Mouse (Mus musculus) urinary bladder, adult 18-20 months (tissue): ENCODE results near the gene Armc9.

Experiments used
- DNase-seq, 2 experiments: peaks; one replicate each; pipeline ENCODE4 v3.0.0; 2022; ENCODE audit warnings: low spot score in 2 of 2, mixed read lengths in 2 of 2

Armc9 gene

GRCm38 (mm10) chr1:86225195-86225594 is 70.6 kb downstream of the Armc9 start:
- no peak for DNase-seq

DNA sequence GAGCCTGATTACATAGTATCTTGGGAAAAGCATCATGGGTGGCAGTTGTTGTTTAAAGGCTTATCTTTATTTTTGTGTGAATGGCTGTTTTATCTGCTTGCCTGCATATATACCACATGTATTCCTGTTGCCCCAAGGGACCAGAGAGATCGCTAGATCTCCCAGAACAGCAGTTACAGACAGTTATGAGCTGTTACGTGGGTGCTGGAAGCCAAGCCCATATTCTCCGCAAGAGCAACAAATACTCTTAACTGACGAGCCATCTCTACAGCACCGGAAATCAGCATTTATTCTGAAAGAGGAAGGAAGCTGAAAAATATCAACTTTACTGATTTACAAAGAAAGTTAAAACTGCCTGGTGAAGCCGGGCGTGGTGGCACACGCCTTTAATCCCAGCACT is 74.1 kb downstream of the Armc9 start:
- DNase-seq: no peak

DNA sequence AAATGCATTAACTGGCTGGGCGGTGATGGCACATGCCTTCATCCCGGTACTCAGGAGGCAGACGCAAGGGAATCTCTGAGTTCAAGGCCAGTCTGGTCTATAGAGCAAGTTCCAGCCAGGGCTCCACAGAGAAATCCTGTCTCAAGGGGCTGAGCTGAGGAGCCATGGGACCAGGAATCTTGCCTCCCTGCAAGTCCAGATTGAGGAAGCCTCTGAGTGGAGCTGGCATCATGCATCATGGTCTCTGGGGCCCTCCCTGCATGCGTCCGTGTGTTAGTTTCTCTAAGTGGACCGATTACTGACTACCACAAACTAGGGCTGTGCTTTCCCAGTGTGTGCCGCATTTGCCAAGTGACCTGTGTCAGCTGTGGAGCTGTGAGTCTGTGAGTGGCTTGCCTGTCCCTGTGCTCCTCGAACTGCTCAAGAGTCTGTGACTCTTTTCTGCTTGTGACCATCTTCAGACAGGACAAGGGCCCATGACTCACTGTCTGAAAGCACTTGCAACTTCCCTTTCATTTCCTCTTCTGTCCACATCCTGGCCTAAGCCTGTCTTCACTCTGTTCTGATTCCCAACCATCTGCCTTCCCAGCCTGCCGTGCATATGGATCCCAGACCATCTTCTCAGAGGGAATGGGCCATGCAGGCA is 74.7 kb downstream of the Armc9 start:
- DNase-seq: no peak

DNA sequence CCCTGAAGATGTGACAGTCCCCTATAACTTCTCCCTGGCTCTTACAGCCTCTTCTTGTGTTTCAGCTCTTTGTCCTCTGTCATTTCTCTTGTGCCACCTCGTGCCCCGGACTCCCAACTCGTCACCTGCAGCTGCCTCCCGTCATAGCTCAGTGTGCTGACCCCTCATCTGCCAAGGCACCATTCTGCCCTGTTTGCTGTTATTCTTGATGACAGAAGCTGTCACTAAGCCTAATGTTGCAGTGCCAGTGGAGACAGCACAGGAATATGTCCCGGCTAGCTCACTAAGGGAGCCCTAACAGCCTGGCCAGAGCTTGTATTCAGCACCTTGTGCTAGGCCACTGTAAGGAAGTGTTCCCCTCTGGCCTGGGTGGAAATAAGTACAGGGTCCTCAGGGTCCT is 78.1 kb downstream of the Armc9 start:
- DNase-seq: no peak

DNA sequence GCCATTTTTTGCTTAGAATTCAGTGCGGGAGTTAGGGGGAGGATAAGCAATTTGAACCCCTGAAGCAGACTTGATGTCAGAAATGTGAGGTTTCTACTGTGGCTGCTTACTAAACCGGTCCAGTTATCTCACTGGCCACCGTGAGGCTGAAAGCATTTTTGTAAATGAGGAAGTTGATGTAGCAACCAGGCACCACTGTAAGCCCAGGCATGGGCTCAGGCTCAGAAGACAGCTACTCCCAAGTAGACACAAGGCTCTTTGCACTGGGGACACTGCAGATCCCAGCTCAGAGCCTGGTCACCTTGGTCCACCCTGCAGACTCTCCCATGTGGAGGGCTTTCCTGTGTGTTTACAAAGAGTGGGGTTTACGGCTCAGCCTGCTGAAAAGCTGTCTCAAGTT is 79.2 kb downstream of the Armc9 start:
- no peak for DNase-seq

DNA sequence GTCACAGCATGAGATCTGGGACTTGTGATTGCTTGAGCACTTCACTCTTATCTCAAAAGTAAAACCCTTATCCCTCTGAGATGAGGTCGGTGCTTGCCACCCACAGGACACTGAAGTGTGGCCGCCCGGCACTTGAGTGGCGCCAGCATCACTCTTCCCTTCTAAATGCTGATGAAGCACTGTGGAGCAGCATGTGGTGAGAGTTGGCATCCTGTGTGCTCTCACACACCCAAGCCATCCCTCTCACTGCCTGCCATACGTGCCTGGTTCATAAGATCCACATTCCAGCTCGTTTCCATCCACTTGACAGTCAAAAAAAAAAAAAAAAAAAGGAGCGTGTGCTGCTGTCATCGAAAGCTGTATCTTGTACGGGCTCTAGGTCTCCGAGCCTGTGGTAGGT is 80.5 kb downstream of the Armc9 start:
- DNase-seq: no peak

DNA sequence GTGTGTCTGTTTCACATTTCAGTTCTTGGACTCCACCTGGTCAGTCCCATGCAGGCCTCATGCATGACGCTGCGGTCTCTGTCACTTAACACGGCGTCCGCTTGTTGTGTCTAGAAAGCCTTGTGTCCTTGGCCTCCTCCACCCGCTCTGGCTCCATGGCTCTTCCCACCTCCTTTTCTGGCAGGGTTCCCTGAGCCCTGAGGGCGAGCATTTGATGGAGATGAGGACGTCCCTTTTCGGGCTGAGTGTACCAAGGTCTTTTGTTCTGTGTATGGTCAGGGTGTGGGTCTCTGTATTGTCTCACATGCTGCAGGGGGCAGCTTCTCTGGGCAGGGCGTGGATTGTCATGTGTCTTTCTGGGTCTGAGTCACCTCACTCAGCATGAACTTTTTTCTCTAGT is 81.9 kb downstream of the Armc9 start:
- no peak for DNase-seq

DNA sequence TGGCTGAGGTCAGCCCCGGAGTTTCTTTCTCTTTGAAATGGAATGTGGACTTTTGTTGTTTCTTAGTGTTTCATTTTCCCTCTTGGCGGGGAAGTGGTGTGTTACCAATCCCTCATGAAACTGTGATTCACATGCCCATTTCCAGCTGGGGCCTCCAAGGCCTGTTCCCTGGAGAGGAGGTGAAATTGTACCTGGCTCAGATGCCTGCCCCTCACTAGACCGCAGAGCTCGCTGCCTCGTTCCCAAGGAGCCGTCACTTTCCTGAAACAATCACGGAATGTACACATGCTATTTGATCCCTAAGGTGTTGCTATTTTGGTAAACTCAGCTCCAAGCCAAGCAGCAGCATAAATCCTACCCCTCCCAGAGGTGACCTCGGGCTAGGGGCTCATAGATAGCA is 84.4 kb downstream of the Armc9 start:
- DNase-seq: no peak

DNA sequence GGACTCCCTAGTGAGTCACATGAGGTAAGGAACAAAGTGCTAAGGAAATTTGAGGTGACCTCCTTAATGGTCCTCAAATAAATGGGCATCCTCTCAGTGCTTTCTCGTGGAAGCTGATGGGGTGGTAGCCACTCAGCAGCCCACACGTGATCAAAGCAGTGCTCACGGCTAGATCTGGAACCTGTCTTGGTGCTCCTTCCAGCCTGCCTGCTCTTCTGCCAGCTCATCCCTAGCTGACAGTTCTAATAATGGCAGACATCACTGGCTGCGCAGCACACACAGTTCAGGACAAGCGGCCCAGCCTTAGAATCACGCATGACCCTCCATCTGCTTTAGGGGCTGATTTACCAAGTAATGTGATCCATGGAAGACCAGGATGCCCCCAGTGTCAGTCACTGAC is 85.3 kb downstream of the Armc9 start:
- DNase-seq: no peak

DNA sequence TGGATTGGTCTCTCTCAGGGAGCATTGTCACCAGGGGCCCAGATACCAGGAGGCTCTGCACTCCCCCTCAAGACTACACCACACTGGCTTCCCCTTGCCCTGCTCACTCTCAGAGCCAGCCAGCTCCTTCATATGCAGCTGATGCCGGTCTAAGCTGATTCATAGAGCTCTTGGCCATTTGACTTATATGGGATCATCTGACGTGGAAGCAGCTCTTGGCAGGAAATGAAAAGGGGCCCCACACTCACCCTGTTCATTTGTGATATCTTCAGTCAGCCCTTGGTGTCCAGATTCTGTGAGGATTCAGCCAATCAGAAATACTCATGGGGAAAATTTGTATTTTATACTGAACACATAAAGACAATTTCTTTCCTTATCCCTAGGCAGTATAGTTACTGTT is 86.4 kb downstream of the Armc9 start:
- DNase-seq: no peak

DNA sequence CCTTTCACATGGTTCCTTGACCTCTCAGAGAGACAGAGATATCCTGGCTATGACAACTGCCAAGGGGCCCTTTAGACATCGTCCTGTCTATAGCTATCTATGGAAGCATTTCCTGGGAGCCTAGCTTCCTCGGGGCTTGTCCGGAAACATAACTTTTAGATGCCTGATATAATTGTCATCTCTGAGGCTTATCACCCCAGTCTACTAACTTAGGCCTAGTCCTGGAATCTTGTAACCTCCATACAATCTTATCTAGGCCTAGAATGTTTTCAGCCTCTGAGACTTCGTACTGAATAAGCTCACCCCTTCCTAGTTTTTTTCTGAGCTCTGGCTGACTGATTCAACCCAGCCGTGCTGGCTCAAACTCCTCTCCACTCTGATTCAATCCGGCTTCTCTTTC is 88.9 kb downstream of the Armc9 start:
- no peak for DNase-seq

DNA sequence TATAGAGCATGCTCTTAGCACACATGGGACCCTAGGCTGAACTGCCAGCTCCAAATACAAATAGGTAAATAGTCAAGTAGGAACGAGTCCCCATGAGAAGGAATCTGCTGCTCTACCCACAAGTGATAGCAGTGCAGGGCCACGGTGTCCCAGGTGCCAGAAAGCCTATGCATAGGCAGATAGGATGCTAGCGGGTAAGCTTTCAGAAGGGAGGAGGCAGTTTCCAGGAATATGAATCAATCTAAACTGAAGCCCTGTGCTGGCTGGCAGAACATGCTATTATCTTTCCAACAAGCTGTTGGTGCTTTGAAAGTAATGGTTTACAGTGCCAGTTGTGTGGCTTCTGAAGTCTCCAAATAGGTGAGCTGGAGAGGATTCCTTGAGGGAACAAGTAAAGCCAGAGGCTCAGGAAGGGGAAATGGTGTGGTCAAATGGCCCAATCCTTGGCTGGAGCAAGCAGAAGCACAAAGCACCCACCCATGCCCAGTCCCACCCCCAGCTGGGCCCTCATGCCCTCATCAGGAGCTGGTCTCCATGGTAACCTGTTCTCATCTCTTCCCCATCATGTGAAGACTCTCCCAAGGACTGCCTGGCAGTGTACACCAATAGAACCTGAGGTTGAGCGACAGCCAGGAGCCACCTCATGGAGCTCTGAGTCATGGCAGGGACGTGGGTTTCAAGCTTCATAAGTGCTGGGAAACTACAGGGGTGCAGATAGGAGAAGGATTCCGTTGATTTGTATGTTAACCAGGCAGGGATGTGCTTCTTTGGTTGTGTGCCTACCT is 90.9 kb downstream of the Armc9 start:
- no peak for DNase-seq

DNA sequence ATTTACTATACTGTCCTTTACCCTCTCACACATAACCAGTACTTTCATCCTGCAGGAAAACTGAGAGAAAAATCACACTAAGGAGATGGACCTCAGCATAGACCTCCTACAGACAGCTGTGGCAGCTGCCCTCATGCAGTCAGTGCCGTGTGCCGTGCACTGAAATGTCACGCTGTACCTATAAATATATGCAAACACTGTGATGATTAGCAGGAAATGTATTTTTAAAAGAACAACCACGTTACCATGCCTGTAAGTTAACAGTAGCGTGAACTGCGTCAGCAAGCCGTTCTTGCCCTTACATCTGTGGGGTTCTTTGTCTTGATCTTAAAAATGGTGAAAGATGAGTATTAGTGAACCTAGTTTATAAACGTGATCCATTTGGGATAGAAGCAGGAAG is 98.8 kb downstream of the Armc9 start:
- DNase-seq: no peak

- no peak for DNase-seq
Measured at GRCm38 (mm10) chr1:86256311-86256710, 101.7 kb downstream of the Armc9 start.

- no peak for DNase-seq
Measured at GRCm38 (mm10) chr1:86257228-86257627, 102.6 kb downstream of the Armc9 start.

DNA sequence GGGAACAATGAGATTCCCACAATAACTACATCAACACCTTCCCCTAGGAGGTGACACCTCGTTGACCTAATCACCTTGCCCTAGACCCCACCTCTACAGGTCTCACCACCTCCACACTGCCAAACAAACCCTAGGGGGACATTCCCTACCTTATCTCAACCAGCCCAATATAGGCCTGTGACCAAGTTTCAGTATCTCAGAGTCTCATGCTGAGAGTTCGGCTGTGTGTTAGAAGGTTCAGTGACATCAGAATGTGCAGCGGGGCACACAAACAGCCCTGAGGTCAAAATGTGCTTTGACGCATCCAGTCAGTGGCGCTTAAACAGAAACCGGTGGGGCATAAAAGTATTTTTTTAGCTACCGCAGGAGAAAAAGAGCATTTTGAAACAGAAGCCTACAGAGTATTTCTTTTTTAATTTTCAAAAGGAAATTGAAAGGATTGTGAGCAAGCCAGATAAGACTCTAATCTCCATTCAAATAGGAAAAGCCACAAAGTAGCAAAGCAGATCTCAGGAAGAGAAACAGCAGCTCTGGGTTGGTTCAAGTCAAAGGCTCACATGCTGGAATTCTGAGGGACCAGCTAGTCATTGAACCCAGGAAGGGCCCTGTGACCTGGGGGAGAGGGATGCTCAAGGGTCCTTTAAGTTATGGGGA is 103.7 kb downstream of the Armc9 start:
- DNase-seq: no peak

- no peak for DNase-seq
Measured at GRCm38 (mm10) chr1:86263564-86264339, 109.2 kb downstream of the Armc9 start.

- no peak for DNase-seq
Measured at GRCm38 (mm10) chr1:86265060-86265459, 110.5 kb downstream of the Armc9 start.

GRCm38 (mm10) chr1:86268492-86269189 is 114.1 kb downstream of the Armc9 start:
- no peak for DNase-seq

- DNase-seq: no peak
Measured at GRCm38 (mm10) chr1:86269190-86269508, 114.6 kb downstream of the Armc9 start.

- no peak for DNase-seq
Measured at GRCm38 (mm10) chr1:86271707-86272106, 117.1 kb downstream of the Armc9 start.

DNA sequence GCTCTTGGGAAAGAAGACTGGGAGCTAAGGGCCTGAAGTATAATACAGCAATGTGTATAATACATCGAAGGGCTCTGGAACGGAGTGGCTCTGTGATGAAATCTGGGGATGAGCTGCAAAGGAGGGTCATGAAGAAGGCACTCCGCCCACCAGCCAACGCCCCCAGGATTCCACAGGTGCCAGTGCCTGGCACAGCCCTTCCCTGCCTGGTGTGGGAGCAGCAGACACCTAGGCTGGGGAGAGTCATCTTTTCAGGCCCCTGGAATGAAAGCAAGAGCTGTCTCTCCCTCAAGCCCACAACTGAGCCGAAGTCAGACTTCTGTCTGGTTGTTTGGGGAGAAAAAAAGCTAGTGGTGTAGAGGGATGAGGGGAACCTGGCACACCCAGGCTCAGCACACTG is 122.5 kb downstream of the Armc9 start:
- no peak for DNase-seq
